ENCODE assay signal across 9 mouse cellular contexts in genomic region chr4:121196995-121197394, GRCm38 (mm10).
A peak's percentile ranks its signal among the peaks of the same experiment; 100 is the strongest.
DNase-seq lines count a peak whose midpoint lies in the region.
"Had no signal": no experiment of that assay in that cellular context is flagged by ENCODE, and none has a peak within 500 bp of the region (broad histone marks: within the 10 kb centered on the region; RNA-seq: fewer than 3 reads in every experiment).

No protein-coding gene starts in this region.

- peak; percentile 14 to 48 for DNase-seq in spleen, postnatal 36 days (ENCODE audit: low spot score in 2 of 2)
- DNase-seq in spleen, adult 12 weeks (ENCODE audit: low spot score): no peak
- peak; percentile 15 for DNase-seq in adipocyte (ENCODE audit: low spot score)
- peak; percentile 8 for DNase-seq in lung, postnatal 10 days
- DNase-seq in splenic B cell, adult 2 months (ENCODE audit: low read depth, low spot score): peak; percentile 48
- DNase-seq in right cerebral cortex, adult 18-20 months: no peak
- DNase-seq in retina, embryonic 14.5 days (ENCODE audit: low spot score): no peak
- DNase-seq: kidney, adult 18-20 months had no signal

- no peaks in the 10 kb centered on the region for H3K27me3 ChIP-seq in splenic B cell, adult 2 months (ENCODE audit: control insufficient read depth, insufficient read depth, low read length, poor library complexity, severe bottlenecking)
- H3K27me3 ChIP-seq: embryonic facial prominence, embryonic 15.5 days had no signal

- H3K36me3 ChIP-seq in splenic B cell, adult 2 months (ENCODE audit: control insufficient read depth, insufficient read depth, low read length, poor library complexity, severe bottlenecking): no peaks in the 10 kb centered on the region

Comparison
In these comparisons a context has a peak if more than half of its experiments do, and no peak if none do; other contexts are left out.
1. DNase-seq: peak in spleen, postnatal 36 days (2 of 2), adipocyte (single experiment), lung, postnatal 10 days (single experiment) and splenic B cell, adult 2 months (single experiment); none in spleen, adult 12 weeks (single experiment), right cerebral cortex, adult 18-20 months (single experiment) and retina, embryonic 14.5 days (single experiment).